Mouse (Mus musculus) kidney, adult 2 months (tissue): ENCODE data around the gene Fam78a. TPM values are rescaled to one million over a fixed set of nuclear protein-coding genes. Genes with fewer than 3 reads are reported as not detected.
A peak's percentile ranks its signal among the peaks of the same experiment; 100 is the strongest.

ENCODE experiments used
- DNase-seq: peaks from one replicate; pipeline ENCODE4 v3.0.0; 2021
- H3K27ac ChIP-seq: fragments of 200-500 bp; 2 replicates; pipeline ENCODE4 v1.5.1; 2012; ENCODE audit warnings: low read depth, low read length, control low read depth, inconsistent platforms; ENCODE audit not compliant: insufficient read depth
- H3K27me3 ChIP-seq: fragments of 200-500 bp; replicated peaks from 2 replicates; pipeline ENCODE4 v1.6.1; 2012; ENCODE audit warnings: mild to moderate bottlenecking, moderate library complexity, low read length, inconsistent platforms; ENCODE audit not compliant: control insufficient read depth, insufficient read depth
- H3K36me3 ChIP-seq: fragments of 200-500 bp; 2 replicates; pipeline ENCODE4 v1.6.1; 2012; ENCODE audit warnings: mild to moderate bottlenecking, moderate library complexity, low read length, inconsistent platforms; ENCODE audit not compliant: control insufficient read depth, insufficient read depth
- H3K4me1 ChIP-seq: fragments of 200-500 bp; 2 replicates; pipeline ENCODE4 v1.6.1; 2011; ENCODE audit warnings: low read length; ENCODE audit not compliant: control insufficient read depth, insufficient read depth
- H3K4me3 ChIP-seq: fragments of 200-500 bp; 2 replicates; pipeline ENCODE4 v1.5.1; 2011; ENCODE audit warnings: mild to moderate bottlenecking, low read depth, low read length, control low read depth; ENCODE audit not compliant: insufficient read depth
- CTCF ChIP-seq: fragments of 200-500 bp; conservative IDR thresholded peaks from 2 replicates; pipeline ENCODE4 v1.5.1; 2011; ENCODE audit warnings: low read depth, mild to moderate bottlenecking, control low read depth, low read length, moderate library complexity, mixed read lengths; ENCODE audit not compliant: insufficient read depth, insufficient read length
- POLR2A ChIP-seq: fragments of 200-500 bp; IDR thresholded peaks from one replicate; pipeline ENCODE4 v1.6.1; 2011; ENCODE audit warnings: low read depth, low read length, control low read depth
- WGBS: fragments of 180-500 bp; shearing (Covaris S2); methylation state at CpG from one replicate; pipeline ENCODE4 v1.1.7; 2018; 5-methylcytosine and 5-hydroxymethylcytosine counted together
- polyA plus RNA-seq: library from polyadenylated mRNA; depleted of rRNA; stranded (reverse); fragments of >200 nt; gene quantifications from 2 replicates; pipeline ENCODE4 v1.2.3, GENCODE M21; 2012

Gene Fam78a
- polyA plus RNA-seq, 1 experiment: 4.9 TPM

- DNase-seq: no peak
- H3K4me1 ChIP-seq: no peaks in the 10 kb centered on the region
- H3K27ac ChIP-seq: no peak overlapping the region
- 80% methylated on average over 2 of the region's 2 CpGs for WGBS
- H3K4me3 ChIP-seq: no peak overlapping the region
- H3K36me3 ChIP-seq: no peaks in the 10 kb centered on the region
- no peaks in the 10 kb centered on the region for H3K27me3 ChIP-seq
- TF ChIP-seq POLR2A (no peak), CTCF (no peak)
These were observed 574 bp upstream of the Fam78a start for GRCm38 (mm10) chr2:32085231-32085630.

- H3K36me3 ChIP-seq: no peaks in the 10 kb centered on the region
- TF ChIP-seq CTCF: no peak
- H3K27me3 ChIP-seq: no peaks in the 10 kb centered on the region
- H3K27ac ChIP-seq: no peak overlapping the region
- H3K4me1 ChIP-seq: no peaks in the 10 kb centered on the region
- peak overlapping the region; percentile 75 for H3K4me3 ChIP-seq
- no peak for DNase-seq
- WGBS: 23% methylated on average over 2 of the region's 2 CpGs
These were observed 179 bp upstream of the Fam78a start for GRCm38 (mm10) chr2:32084872-32085199.

- DNase-seq: peak; percentile 42
- Histone ChIP-seq H3K27me3 (no peaks in the 10 kb centered on the region), H3K4me1 (0 out of 2 replicates have a peak, but pooled peaks cover 3% of the 10 kb centered on the region), H3K4me3 (peak overlapping the region; percentile 75), H3K27ac (no peak overlapping the region), H3K36me3 (no peaks in the 10 kb centered on the region)
- under 1% methylated on average over 91 of the region's 91 CpGs for WGBS
- TF ChIP-seq POLR2A (no peak), CTCF (no peak)
These were observed 1.3 kb downstream of the Fam78a start for GRCm38 (mm10) chr2:32083159-32084011.

- no peaks in the 10 kb centered on the region for H3K27me3 ChIP-seq
- H3K27ac ChIP-seq: no peak overlapping the region
- H3K4me3 ChIP-seq: peak overlapping the region; percentile 75
- H3K36me3 ChIP-seq: no peaks in the 10 kb centered on the region
- 0 out of 2 replicates have a peak, but pooled peaks cover 3% of the 10 kb centered on the region for H3K4me1 ChIP-seq
- TF ChIP-seq CTCF: no peak
- TF ChIP-seq POLR2A: no peak
- 52% methylated on average over 2 of the region's 2 CpGs for WGBS
- no peak for DNase-seq
These were observed 2.4 kb downstream of the Fam78a start for GRCm38 (mm10) chr2:32082229-32082628.

- TF ChIP-seq POLR2A: no peak
- TF ChIP-seq CTCF: no peak
- 0 out of 2 replicates have a peak, but pooled peaks cover 3% of the 10 kb centered on the region for H3K4me1 ChIP-seq
- H3K4me3 ChIP-seq: no peak overlapping the region
- WGBS: 80% methylated on average over 14 of the region's 14 CpGs
- DNase-seq: no peak
- no peaks in the 10 kb centered on the region for H3K36me3 ChIP-seq
- no peak overlapping the region for H3K27ac ChIP-seq
- no peaks in the 10 kb centered on the region for H3K27me3 ChIP-seq
These were observed 3.2 kb downstream of the Fam78a start for GRCm38 (mm10) chr2:32081296-32081929.

GRCm38 (mm10) chr2:32080681-32081080, 4.0 kb downstream of the Fam78a start:
- no peak overlapping the region for H3K4me3 ChIP-seq
- no peaks in the 10 kb centered on the region for H3K36me3 ChIP-seq
- no peak for DNase-seq
- H3K27me3 ChIP-seq: no peaks in the 10 kb centered on the region
- 0 out of 2 replicates have a peak, but pooled peaks cover 3% of the 10 kb centered on the region for H3K4me1 ChIP-seq
- no peak overlapping the region for H3K27ac ChIP-seq
- no peak for TF ChIP-seq CTCF
- TF ChIP-seq POLR2A: no peak
- WGBS: 86% methylated on average over 3 of the region's 3 CpGs

GRCm38 (mm10) chr2:32079191-32079725, 5.4 kb downstream of the Fam78a start:
- no peak overlapping the region for H3K4me3 ChIP-seq
- no peak for DNase-seq
- no peak overlapping the region for H3K27ac ChIP-seq
- 82% methylated on average over 14 of the region's 14 CpGs for WGBS
- no peaks in the 10 kb centered on the region for H3K36me3 ChIP-seq
- TF ChIP-seq POLR2A: no peak
- TF ChIP-seq CTCF: no peak
- peaks cover 13% of the 10 kb centered on the region; the same call in 1 of the 2 replicates for H3K4me1 ChIP-seq
- H3K27me3 ChIP-seq: no peaks in the 10 kb centered on the region
